Mouse (Mus musculus) spleen, postnatal 10 days (tissue): ENCODE measurements at regions not wholly inside any gene's neighbourhood (a gene's known extent, or its start where the extent isn't known, plus 50 kb on each side); places are given as distances from the start of the nearest gene placed in this dataset.
"Not testable (repeated sequence)": the region's sequence is repeated elsewhere in the genome, so short reads cannot be mapped to it uniquely, and the experiment has no call there.

Source experiments
- DNase-seq, 2 experiments: peaks; one replicate each; pipeline ENCODE4 v3.0.0; 2021 to 2022; ENCODE audit warnings: low spot score in 2 of 2

DNA sequence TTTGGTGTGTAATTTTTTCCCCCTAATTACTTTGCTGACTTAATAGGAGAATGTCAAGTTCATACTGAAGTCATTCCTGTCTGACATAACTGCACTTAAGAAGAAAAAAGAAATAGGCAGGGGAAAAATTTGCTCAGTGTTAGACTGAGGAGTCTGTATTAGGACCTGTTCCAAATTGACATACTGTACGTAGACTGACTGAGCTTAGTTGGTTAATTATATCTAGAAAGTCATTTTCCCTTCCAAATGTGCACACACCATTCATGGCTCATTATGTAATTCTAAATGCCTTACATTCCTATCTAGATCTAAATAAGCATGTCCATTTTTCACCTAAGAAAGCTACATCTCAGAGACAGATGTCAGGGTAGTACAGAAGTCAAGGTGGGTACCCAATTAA, 435.6 kb upstream of the Htr2a start:
- no peak for DNase-seq

DNA sequence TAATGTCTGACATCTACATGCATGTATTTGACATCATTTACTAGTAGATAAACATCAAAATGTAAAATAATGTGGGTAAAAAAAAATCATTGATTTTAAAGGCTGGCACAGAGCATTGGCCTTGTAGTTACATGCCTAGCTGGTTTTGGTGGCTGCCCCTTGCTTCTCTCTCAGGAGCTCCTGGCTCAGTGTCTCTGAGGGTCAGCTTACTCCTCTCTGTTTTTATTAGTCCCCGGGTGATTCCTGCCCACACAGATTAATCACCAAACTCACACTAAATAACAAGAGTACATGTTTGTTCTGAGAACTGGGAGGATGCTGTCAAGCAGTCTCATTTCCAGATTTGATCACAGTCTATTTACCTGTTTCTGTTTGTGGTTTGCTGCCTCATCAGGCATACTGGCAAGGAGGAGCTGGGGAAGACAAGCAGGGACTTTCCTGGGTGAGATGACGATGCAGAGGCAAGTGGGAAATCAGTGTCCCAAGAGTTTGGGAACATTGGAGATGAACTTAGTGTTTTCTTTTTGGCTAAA, 422.7 kb upstream of the Htr2a start:
- DNase-seq, result no peak

DNA sequence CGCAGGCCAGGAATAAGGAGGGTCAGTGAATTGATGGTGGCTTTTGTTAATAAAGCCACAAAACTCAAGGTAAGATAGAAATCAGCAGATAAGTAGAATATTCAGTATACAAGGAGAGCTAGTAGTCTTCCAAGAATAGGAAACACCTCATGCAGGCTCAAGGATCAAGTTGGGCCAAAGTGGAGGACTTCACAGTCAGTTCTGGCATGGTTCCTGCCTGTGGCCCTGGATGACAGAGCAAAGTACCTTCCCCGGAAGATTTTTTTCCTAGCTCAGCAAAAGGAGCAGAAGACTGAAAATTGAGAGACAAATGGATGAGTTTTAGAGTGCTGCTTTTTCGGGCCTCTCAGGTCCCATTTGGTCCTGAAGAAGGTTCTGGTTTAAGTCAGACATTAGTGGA, 420.9 kb upstream of the Htr2a start:
- DNase-seq, result no peak

DNA sequence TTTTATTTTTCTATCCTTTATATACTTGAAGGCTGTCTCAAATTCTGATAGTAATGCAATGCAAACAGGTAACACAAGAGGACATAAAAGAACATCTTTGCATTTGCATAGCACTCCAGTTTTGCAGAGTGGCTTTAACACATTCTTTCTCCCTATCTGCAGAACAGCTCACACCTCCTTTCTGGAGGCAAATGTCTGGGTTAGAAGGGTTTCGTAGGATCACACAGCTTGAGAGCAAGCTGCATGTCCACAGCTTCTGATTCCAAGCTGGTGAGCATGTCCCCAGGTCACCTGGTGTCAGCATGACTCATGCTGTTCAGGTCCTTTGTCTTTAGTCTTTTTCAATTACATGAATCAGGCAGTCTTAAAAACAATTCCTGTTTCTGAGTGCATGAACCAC, 418.5 kb upstream of the Htr2a start:
- DNase-seq, result no peak

DNA sequence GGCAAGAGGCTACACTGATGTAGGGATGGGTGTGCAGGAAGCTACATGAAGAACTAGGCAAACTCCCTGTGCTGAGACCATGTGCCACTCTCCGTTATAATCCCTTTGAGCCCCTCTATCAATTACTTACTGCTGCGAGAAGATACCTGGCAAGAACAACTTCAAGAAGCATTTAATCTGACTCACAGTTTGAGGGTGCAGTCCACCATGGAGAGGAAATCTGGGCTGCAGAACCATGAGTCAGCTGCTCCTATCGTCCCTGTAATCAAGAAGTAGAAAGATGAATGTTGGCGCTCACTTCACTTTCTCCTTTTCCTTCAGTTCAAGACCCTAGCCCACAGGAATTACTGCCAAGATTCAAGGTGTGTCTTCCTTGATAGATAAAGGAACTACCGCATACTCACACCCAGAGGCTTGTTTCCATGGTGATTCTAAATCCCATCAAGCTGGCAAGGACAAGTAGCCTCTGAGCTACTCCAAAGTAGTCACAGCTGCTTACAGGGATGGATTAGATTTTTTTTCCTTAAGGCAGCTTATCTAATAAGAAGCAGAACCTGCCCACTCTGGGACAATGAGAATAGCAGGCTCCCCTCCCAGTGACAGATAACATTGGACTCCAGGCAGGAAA, 411.0 kb upstream of the Htr2a start:
- no peak for DNase-seq

DNA sequence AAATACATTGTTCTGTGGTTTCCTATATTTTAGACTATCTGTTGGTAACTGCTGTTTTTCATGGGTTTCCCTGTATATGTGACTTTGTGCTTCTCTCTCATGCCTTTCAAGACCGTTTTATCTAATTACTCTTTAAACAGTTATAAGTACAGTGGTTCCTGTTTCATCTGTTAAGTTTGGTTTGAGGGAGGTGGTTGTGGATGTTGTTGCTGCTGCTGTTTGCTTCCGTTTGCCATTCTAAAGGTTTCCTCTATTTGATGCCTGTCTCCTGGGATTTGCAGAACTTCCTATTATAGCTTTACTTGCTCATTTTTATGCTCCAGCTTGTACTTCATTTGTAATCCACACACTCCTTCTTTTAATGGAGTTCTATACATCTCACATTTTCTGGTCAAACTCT, 400.4 kb upstream of the Htr2a start:
- DNase-seq, result no peak

DNA sequence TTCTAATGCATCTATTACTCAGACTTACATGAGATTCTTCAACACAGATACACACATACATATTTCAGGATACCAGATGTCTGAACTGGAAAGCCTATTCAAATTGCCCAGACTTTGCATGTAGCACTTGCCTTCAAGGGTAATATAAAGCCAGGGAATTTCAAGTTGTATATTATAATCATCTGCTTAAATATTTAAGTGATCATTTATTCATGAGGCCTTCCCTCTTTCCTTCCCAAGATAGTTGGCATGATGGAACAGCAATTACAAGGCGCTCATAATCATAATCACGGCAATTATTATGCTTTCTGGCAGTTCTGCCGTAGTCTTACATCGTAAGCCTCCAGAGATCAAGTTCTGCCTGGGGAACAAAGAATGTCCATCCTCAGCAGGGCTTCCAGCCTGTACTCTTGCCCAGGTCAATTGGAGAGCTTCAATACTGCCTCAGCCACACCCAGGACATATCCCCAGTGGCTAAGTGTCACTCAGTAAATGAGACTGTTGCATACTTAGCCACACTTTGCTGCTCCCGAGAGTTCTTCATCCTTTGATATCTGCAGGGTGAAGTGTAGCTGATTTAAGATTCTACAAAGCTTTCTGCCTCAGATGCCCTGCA, 391.3 kb upstream of the Htr2a start:
- no peak for DNase-seq

DNA sequence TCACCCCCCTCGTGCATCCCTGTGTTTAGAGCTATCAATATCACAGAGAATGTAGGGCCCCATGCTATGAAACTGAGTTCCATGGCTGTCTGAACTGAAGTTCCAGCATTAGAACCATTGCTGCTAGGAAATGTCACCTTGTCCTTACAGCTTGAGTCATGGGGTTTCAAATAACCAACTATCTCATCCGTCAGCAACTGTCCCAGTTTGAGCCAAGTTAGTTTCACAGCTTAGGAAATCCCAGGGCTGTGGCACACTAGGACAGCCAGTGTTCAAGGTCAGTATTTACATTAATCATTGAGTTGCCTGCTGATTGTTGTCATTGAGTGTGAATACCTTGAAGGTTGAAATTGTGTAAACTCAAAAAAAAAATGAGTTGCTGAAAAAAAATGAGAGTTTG, 390.6 kb upstream of the Htr2a start:
- no peak for DNase-seq

DNA sequence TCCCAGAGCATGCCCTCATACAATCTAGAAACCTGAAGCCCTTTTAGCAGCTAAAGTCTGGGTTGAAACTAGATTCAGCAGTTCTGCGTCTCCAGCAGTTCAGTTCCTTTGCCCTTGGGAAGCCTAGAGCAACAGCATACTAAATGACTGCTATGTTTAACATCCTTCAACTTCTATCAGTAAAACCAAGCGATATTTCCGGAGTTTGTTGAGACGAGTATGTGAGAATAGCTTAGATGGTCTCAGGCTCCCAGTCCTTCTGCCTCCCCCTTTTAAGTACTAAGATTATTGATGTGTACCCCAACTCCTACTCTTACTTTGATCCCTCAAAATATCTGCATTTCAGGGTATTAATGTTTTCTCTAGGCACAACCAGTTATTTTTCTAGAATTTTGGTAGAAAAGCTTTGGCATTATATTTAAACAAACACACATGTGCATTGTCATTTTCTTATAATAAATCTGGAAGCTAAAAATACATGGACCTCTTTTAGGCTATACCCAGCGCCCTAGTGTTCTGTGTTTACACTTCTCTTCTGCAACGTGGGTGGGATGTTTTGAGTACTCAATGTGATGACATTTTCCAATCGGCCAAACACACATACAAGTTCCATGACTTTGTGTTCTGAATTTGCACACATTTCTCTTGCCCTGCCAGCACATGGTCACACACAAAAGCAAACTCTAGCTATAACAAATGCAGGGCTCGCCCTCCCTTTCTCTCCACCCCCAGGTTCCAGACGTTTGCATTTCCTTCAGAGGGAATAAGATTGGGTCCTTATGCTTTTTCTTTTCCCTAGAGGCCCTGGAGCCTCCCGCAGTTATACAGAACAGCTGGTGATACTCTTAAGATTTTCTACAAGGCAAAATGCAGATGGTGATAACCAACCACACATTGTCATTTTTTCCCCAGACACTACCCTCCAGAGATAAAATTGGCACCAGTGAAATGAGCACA, 388.2 kb upstream of the Htr2a start:
- no peak for DNase-seq

DNA sequence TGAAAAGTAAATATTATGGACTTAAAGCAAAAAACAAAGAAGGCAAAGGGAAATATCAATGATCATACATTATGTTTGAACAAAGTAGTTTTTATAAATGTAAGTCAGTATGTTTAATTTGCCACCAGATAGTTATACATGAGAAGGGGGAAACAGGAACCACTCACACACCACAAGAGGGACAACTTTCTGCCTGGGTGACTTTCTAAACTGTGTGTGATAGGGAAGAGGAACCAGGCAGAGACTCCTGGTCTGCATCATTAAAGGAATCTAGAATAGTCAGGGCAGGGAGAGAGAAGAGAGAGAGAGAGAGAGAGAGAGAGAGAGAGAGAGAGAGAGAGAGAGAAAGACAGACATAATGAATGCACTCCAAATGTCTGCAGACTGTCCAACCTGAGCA, 385.6 kb upstream of the Htr2a start:
- no peak for DNase-seq

DNA sequence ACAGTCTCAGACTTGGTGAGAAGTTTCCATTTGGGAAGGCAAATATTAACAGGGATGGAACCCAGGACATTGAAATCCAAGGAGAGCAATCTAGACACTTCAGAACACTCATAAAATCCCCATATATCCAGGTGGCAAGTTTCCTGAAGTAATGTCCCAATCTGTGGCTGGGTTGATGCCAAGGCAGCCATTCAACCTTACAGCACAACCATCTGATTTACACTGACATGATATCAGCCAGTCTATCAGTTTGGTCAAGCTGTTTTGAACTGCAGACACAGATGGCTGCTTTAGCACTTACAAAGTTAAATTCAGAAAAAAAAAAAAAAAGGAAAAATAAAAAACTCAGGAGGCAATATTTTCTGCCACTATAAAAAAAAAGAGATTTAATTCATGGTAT, 381.2 kb upstream of the Htr2a start:
- no peak for DNase-seq

DNA sequence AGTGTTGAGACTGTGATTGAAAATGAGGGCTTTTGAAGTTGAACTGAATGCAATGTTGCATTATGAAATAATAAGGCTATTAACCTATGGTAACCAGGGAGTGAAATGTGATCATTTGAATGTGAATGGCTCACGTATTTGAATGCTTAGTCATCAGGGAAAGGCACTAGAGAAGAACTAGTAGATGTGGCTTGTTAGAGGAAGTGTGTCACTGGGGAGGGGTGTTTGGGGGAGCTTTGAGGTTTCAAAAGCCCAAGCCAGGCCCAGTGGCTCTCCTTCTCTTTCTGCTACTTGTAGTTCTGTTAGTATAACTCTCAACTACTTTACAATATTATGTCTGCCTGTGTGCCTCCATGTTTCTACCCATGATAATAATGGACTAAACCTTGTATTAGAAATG, 373.6 kb upstream of the Htr2a start:
- DNase-seq, result no peak

DNA sequence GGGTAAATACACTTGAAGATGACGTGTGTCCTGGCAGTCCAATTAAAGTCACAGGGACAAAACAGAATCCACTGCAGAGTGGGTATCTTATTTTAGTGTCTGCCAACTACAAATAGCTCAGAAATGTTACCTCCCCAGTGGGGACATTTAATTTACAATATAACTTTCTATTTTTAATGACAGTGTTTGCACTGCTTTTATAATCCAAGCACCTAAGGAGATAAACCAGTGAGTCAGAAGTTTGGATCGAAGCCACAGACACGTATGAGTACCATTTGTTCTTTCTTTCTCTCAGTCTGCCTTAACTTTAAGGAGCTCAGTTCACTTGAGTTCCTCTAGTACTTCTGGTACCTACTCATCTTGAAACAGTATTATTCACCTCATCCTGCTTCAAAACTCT, 346.1 kb upstream of the Htr2a start:
- DNase-seq, result no peak

DNA sequence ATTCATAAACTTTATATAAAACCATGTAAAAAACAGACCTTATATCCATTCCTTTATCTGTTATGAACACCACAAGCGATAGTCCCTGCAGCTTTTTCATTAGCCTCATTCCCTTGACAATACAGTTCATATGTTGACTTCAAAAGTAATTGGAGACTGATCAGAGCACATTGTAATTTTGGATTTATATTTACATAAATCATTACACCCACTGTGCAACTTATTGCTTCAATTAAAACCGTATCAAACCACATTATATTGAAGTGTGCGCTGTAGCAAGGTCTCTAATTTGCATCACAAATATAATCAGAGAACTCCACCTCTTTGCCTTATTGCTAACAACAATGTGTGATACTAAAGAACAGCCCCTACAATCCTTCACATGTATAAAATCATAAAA, 336.2 kb upstream of the Htr2a start:
- DNase-seq, result no peak

DNA sequence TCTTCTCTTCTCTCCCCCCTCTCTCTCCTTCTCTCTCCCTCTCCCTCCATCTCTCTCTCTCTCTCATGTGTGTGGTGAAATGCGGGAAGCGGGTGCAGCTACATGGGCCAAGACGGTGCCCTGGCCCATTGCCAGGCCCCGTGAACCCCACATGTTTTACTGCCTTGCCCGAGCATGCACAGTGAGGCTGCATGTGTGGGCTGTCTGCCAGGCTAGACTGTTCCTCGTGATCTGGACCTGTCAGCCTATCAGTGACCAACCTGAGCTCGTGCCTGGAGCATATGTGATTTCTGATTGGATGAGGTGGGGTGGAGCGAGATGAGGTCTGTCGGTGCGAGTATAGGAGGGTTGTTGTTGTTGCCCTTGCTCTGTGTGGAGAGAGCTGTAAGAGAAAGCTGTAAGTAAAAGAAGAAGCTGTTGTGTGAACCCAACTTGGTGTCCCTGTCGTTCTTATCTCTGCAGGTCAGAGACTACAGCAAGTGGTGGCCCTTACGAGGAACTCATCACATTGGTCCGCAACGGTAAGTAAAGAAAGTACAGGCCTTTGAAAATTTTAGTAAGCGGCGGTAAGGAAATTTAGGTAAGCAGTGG, 333.8 kb upstream of the Htr2a start:
- DNase-seq, result no peak

DNA sequence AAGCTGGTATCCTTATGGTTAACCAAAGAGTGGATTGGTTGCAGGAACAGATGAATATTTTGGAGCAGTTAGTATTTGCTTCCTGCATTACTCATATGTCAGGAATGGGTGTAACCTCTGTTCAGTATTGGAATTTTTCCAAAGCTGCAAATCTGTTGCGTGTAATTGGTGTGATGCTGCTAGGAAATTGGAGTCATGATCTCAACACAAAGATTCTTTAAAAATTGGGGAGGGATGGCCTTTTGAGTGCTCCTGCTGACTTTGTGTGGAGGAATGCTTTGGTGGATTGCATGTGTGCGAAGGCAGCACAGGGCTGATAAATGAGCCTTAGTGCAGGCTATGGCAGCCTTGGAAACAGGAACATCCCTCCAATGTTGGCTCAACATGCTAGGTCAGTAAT, 331.2 kb upstream of the Htr2a start:
- not testable (repeated sequence) for DNase-seq

DNA sequence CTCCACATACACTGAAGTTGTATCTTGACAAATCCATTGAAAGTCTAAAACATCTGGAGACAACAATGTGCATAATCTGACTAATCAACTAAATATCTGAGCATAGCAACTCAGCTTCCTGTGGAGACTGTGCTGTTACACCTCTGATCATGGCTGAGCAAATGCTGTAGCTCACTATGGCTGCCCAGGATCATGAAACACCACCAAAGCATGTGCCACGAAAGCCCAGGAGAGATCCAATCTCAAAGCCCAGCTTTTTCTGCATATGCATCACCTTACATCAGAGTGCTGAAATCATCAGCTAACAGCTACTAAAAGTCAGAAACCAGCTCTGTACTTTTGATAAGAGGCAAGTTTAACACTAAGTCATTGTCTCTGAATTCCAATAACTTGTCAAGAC, 313.3 kb upstream of the Htr2a start:
- no peak for DNase-seq

DNA sequence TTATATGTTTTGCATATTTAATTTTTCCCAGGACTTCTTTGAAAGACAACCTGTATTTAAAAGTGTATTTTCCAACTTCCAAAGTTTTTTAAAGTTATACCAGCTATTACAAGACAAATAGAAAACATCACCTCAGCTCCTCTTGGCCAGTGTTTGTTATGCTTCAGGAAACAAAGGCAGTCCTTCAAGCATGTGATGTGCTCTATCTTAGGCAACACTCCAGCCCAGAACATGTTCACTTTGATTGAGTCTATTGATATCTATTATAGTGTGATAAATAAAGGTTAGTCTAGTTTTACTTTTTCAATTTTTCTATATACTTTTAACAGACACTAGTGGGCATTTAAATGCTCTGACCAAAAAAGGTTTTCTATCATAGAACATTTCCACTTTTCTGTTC, 289.9 kb upstream of the Htr2a start:
- no peak for DNase-seq

DNA sequence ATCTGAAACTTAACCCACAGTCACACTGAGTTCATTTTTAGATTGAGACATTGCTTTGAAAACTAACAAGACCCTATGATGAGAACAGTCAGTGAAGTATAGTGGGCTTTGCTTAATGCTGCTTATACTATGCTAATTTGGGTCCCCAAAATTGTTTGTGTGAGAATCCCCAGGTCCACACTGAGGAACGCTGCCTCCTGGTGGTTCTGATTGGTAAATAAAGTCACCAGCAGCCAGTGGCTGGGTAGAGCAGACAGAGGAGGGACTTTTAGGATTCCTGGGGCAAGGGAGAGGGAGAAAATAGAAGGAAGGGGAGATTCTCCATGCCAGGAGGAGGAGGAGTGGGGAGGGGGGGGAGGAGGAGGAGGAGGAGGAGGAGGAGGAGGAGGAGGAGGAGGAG, 288.4 kb upstream of the Htr2a start:
- DNase-seq, result no peak

DNA sequence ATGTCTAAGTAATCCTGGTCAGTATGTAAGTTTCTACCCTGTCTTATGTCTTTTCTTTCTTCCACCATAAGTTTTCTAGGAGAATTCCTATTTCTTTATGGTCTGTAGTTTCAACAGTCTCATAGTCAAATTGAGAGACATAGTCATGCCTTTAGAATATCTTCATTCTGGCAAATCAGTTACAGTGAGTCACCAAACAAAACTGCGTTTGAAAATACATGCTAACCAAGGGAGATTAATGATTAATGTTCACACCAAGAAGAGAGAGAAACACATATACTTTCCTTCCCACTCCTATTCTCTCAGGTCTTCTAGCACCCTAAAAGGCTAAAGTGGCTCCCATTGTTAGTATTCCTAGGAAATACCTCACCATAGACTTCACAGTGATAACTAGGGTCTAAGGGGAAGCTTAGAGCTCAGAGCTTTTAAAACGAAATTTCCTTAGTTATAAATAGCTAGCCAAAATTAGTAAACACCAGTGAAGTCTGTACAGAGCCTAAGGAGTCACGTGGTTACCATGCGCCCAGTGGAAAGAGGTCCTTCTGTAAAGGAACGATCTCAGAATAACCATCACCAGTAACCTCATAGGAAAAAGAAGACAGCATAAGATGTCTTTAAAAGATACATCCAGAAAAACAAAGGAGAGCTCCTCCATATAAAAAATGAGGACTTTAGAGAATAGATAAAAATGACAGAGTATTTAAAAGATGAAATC, 281.8 kb upstream of the Htr2a start:
- no peak for DNase-seq

DNA sequence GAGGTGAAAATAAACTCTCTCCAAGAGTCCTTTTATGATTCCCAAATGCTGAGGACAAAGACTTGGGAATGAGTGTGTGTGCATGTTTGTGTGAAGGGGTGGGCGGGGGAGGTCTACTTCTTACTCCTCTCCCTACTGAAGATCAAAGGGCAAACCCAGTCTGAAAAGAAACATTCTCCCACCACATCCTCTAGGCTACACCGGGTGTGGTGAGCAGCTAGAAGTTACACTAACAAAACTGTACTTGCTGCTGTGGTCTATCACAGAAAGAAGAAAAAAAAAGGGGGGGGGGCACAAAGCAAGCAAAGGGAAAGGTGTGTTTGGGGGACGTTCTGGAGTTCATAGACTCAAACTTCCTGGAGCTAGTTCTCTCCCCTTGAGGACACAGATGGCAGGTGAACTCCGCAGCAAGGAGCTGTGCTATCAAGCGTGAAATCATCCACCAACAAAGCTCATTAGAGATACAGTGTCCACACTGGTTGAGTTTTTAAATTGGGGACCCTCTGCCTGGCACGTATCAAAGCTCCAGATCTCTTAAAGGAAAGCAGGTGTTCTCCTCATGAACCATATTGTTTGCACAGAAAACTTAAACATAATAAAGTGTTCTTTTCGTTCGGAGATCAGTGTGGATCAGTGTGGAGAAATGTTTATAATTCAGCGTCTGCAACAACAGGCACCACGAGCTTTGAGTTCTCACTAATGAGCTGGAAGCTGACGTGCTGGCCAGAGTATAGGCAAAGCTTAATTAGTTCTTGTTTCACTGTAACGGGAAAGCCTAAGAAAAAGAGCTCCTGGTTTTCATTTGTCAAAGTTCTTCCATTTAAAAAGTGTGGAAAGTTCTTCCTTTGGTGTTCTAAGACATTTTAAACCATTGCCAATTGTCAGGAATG, 280.7 kb upstream of the Htr2a start:
- no peak for DNase-seq
